Mouse (Mus musculus) thymus, adult 18-20 months (tissue): ENCODE results near the gene Ctf2.
A peak's percentile ranks its signal among the peaks of the same experiment; 100 is the strongest.

Source experiments
- DNase-seq, 2 experiments: peaks; one replicate each; pipeline ENCODE4 v3.0.0; 2022; ENCODE audit warnings: mixed read lengths in 2 of 2

The Ctf2 gene

DNA sequence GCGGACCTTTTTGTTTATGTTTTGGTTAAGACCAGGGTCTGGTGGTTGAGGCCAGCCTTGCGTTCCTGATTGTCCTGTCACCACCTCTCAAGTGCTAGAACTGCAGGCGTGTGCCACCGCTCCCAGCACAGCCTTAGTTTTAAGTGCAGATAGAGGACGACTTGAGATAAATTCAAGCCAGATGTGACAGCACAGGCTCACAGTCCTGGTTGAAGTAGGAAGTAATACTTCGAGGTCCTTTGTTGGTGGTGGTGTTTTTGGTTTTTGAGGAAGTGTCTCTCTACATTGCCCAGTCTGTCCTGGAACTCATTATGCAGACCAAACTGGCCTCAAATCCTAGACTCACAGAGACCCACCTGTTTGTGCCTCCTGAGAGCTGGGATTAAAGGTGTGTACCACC lies 27.8 kb upstream of the Ctf2 start:
- DNase-seq = no peak

DNA sequence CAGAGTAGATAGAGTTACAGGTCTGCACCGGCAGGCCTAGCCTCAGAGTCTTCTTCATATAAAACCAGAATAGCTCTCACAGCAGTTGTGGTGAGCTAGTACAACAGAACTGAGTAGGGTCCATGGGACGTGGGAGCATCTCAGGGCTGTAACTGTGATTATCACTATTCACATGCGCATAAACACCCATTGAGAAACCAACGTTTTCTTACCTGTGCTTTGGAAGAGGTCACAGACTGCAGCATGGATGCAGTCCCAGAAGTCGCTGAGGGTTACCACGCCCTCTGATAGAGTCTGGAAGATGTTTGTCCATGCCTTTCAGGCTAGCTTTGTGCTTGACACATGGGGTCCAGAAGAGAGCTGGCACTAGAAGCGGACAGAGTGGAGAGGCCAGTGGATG lies 21.8 kb upstream of the Ctf2 start:
- DNase-seq = no peak

DNA sequence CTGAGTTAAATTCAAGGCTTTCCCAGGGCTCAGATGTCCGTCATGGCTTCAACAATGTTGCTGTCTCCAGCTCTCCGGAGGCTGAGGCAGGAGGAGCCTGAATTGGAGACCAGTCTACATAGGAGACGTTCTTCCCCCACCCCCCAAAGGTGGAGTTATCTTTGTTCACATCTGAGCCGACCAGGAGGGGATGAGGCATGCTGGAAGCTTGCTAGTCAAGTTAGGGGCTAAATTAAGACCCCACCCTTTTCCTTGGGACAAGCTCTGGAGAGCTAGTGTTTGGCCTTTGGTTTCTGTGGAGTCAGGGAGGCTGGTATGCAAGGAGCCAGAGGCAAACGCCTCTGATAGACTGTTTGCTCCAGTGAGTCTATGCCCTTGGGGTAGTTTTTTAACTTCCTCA lies 21.2 kb upstream of the Ctf2 start:
- no peak for DNase-seq

- DNase-seq = no peak
These were observed 20.1 kb upstream of the Ctf2 start for GRCm38 (mm10) chr7:127752069-127752468.

DNA sequence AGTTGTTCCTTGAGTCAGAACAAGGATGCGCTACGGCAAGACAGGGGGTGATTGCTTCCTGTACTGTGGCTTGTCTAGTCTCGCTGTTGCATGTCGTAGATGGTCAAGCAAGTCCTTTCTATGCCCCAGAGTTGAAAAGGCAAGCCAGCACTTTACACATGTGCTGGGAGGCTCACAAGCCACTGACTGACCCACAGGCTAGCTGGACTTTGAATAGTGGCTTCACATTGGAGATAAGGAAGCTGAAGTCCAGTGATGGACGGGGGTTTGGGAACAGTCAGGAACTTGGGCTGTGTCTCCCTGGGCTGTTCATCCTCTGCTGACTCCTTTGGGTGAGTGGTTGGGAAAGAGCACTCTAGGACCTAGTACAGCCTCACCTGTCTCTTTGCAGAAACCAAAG lies 19.7 kb upstream of the Ctf2 start:
- no peak for DNase-seq

- DNase-seq = no peak
These were observed 18.5 kb upstream of the Ctf2 start for GRCm38 (mm10) chr7:127750131-127751127.

- no peak for DNase-seq
These were observed 16.2 kb upstream of the Ctf2 start for GRCm38 (mm10) chr7:127748235-127748560.

GRCm38 (mm10) chr7:127747559-127748234 lies 15.7 kb upstream of the Ctf2 start:
- no peak for DNase-seq

DNA sequence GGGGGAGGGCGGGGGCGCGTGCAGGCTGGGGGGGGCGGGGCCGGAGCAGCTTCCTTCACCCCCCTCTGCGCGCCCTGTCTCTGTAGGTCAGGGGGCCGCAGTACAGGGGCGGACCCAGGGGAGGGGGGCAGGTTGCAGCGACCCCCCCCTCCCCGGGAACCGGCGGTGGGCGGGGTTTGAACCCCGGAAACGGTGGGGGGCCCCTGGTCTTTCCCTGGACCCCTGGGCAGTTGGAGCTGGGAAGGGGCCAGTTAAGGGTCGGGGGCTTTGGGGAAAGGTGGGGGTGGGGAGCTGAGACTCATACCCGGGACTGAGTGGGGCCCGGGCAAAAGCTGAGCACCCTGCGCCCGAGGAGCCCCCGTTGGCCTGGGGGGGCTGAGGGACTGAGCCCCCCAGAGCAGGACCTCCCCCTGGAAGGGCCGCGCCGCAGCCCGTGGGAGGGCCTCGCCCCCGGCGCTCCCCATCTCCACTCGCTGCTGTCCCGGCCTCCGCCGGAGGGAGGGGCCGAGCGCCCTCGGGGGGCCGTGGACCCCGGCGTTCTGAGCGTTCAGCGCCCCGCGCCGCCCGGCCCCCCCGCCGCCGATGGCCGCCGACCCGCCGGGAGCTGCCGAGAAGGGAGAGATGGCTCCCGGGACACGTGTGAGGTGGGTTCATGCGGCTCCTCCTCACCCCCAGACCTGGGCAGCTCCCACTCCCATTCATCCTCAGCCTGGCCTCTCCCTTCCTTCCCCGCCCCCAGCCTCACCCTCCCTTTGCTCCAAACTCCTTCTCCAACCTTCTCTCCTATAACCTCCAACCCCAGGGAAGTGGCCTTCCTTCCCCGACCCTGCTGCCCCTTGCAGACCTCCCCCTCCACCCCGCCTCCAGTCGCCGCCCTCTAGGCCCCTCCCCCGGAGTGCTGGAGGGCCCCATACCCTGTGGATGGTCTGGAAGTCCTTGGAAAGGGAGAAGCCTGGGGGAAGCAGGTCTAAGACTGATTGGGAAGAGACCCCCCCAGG lies 14.8 kb upstream of the Ctf2 start:
- DNase-seq = peak in 1 of 2 experiments; percentile 34

DNA sequence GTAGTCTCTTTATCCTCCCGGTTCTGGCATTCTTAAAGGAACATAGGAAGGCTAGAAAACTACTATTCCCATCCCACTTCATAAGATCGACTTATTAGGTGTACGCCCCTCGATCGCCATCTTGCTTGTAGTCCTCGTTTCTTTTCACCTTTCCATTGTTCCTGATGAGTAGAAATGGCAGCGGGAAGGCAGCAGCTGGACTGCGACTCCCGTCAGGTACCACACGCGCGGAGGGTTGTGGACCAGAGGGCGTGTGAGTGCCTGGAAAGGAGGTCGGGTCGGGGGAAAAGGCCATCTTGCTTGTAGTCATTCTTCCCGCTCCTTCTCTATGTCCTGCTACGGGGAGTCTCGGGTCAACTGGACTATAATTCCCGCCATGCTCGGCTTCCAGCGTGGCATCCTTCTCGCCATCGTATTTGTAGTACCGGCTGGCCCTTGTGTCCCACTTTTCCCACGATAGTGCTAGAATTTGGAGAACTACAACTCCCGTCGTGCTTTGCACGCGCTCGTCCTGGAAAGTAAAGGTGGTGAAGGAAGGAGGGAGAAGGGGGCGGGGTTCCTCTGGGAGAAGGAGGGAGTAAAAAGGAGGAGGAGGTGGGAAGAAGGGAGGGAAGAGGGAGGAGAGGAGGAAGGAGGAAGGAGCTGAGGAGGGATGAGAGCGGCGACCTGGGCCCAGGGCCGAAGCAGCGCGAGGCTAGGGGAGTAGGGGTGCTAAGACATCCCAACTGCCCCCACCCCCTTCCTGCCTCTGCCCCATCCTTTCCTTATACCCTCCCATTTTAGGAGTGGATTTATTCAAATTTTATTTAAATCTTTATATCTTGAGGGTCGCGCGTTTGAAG lies 13.9 kb upstream of the Ctf2 start:
- DNase-seq = peak; percentile 71 to 78

- peak; percentile 80 to 89 for DNase-seq
These were observed 13.3 kb upstream of the Ctf2 start for GRCm38 (mm10) chr7:127745251-127745651.

DNA sequence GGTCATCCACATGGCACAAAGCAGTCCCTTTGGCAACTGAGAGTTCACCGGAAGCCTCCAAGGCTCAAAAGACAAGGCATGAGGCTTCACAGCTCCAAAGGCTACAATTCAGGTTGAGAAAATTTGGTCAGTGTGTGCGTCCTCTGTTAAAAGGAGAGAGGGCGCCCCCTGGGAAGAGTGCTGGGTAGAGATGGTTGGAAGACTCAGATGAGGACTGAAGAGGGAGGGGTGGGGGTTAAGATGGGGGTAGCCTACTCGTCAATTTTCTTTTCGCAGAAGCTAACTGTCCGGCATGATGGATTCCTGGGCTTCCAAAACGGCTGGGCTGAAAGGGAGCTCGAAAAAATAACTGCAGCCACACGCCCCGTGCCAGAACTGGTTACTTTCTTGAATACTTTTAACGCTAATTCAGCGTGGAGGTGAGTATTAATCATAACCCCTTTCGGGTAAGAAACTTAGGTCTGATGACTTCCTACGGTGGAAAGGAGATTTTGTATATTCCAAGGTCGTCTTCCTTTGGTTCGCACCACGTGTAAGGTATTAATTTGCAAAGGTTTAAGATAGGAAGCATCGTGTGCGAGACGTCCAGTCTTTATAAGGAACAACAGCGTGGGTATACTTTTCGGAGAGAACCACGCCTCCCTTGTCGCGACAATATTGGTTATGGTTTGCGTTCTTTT lies 12.5 kb upstream of the Ctf2 start, which contains the start of gene Fbxl19:
Gene Fbxl19 (plus strand): TSS at position 178 of the 680 bp plus-strand sequence.
- DNase-seq = peak; percentile 45 to 60

- DNase-seq = no peak
These were observed 1.8 kb downstream of the Ctf2 start for GRCm38 (mm10) chr7:127730170-127730569.

- DNase-seq = no peak
These were observed 4.1 kb downstream of the Ctf2 start for GRCm38 (mm10) chr7:127727898-127728297.

DNA sequence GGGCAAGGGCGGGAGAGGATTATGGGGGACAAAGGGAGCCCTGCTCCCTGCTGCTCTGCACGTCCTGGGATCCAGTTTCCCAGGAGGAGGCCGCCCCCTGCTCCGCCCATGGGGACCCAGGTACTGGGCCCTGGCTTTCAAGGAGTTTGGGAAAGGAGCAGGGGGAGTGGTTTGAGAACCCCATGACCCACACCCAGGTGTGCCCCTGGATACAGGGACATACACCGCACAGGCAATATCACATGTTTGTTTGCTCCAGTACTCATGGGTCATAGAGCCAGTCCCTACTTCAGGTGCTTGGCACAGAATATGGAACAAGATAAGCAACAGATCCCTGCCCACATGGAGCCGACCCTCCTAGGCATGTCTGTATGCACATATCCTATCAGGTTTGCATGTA lies 6.0 kb downstream of the Ctf2 start:
- no peak for DNase-seq

- DNase-seq = no peak
These were observed 6.5 kb downstream of the Ctf2 start for GRCm38 (mm10) chr7:127725490-127725889.

- no peak for DNase-seq
These were observed 12.7 kb downstream of the Ctf2 start for GRCm38 (mm10) chr7:127719258-127719657.

- DNase-seq = no peak
These were observed 13.6 kb downstream of the Ctf2 start for GRCm38 (mm10) chr7:127718339-127718738.

DNA sequence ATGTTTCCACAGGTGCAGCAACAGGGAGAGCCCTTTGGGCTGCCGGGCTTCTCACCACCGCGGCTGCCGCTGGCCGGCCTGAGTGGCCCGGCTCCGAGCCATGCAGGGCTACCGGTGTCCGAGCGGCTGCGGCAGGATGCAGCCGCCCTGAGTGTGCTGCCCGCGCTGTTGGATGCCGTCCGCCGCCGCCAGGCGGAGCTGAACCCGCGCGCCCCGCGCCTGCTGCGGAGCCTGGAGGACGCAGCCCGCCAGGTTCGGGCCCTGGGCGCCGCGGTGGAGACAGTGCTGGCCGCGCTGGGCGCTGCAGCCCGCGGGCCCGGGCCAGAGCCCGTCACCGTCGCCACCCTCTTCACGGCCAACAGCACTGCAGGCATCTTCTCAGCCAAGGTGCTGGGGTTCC lies 15.0 kb downstream of the Ctf2 start:
- peak; percentile 23 to 26 for DNase-seq

DNA sequence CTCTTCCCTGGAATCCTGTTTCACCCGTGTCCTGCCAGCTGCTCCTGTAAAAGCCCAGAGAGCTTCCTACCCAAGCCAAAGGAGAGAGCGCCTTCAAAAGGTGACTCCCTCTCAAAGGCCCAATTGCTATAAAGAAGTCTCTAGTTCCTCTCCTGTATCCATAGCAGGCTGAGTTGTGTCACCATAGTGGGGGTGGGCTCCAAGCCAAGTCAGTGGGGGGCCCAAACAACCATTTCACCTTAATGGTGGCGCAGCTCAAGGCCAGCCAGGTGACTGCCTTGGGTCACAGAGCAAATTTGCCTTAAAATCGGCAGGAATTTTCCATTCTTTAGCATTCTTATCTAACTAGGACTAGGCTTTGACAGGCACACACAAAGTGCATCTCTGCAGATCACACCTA lies 17.1 kb downstream of the Ctf2 start:
- DNase-seq = no peak
